Mouse (Mus musculus) lung, embryonic 16.5 days (tissue): ENCODE results near the gene Sema4b. TPM values are rescaled to one million over a fixed set of nuclear protein-coding genes. Genes with fewer than 3 reads are reported as not detected.
A peak's percentile ranks its signal among the peaks of the same experiment; 100 is the strongest.

ENCODE experiments used
- ATAC-seq: fragments of 200-750 bp; cut with Nextera tagmentation; 2 replicates; pipeline ENCODE4 v1.8.0; 2017; ENCODE audit warnings: low read depth, mild to moderate bottlenecking, moderate library complexity
- H3K27ac ChIP-seq: fragments of 300-500 bp; sonication (generic); 2 replicates; pipeline ENCODE4 v1.5.1; 2014; ENCODE audit warnings: mild to moderate bottlenecking, control low read depth, low read length
- H3K27me3 ChIP-seq: fragments of 300-500 bp; sonication (generic); 2 replicates; pipeline ENCODE4 v1.6.1; 2014; ENCODE audit warnings: low read depth, low read length, mixed read lengths; ENCODE audit not compliant: control insufficient read depth, insufficient read depth
- H3K36me3 ChIP-seq: fragments of 300-500 bp; sonication (generic); 2 replicates; pipeline ENCODE4 v1.6.1; 2014; ENCODE audit warnings: low read length; ENCODE audit not compliant: control insufficient read depth, insufficient read depth
- H3K4me1 ChIP-seq: fragments of 300-500 bp; sonication (generic); replicated peaks from 2 replicates; pipeline ENCODE4 v1.6.1; 2014; ENCODE audit warnings: low read length, mixed read lengths; ENCODE audit not compliant: control insufficient read depth, insufficient read depth
- H3K4me2 ChIP-seq: fragments of 300-500 bp; sonication (generic); 2 replicates; pipeline ENCODE4 v1.6.1; 2014; ENCODE audit warnings: low read depth, low read length, control low read depth
- H3K4me3 ChIP-seq: fragments of 300-500 bp; sonication (generic); 2 replicates; pipeline ENCODE4 v1.5.1; 2014; ENCODE audit warnings: mild to moderate bottlenecking, low read length, control low read depth
- H3K9ac ChIP-seq: fragments of 300-500 bp; sonication (generic); 2 replicates; pipeline ENCODE4 v1.6.1; 2014; ENCODE audit warnings: low read length, control low read depth
- H3K9me3 ChIP-seq: fragments of 300-500 bp; sonication (generic); 2 replicates; pipeline ENCODE4 v1.6.1; 2016; ENCODE audit warnings: low read length; ENCODE audit not compliant: control insufficient read depth
- WGBS: fragments of 180-500 bp; shearing (Covaris S2); extraction: QIAGEN DNeasy Blood & Tissue Kit; methylation state at CpG from one replicate; pipeline ENCODE4 v1.1.7; 2014; 5-methylcytosine and 5-hydroxymethylcytosine counted together
- polyA plus RNA-seq: library from polyadenylated mRNA; unstranded; fragments of >200 nt; fragmentation: Nextera tagmentation; extraction: Ambion mirVana; gene quantifications from 2 replicates; pipeline ENCODE4 v1.2.1, GENCODE M21; 2015

Gene Sema4b
- polyA plus RNA-seq, 1 experiment from 2014 or later, result 15.8 TPM

- peak; percentile 83 for ATAC-seq
- Histone ChIP-seq H3K27ac (no peak overlapping the region), H3K4me3 (no peak overlapping the region), H3K27me3 (no peaks in the 10 kb centered on the region), H3K9me3 (no peaks in the 10 kb centered on the region), H3K36me3 (peaks cover 17% of the 10 kb centered on the region), H3K9ac (peak overlapping the region; percentile 39; the same call in 1 of the 2 replicates), H3K4me2 (no peak overlapping the region), H3K4me1 (no peaks in the 10 kb centered on the region)
- 24% methylated on average over 4 of the region's 4 CpGs for WGBS
Observed at GRCm38 (mm10) chr7:80215398-80215797, 28.8 kb downstream of the Sema4b start.

- Histone ChIP-seq H3K4me2 (no peak overlapping the region), H3K9me3 (no peaks in the 10 kb centered on the region), H3K27me3 (no peaks in the 10 kb centered on the region), H3K27ac (no peak overlapping the region), H3K4me3 (no peak overlapping the region), H3K36me3 (peaks cover 20% of the 10 kb centered on the region), H3K9ac (no peak overlapping the region), H3K4me1 (no peaks in the 10 kb centered on the region)
- ATAC-seq, result peak; percentile 35
- 81% methylated on average over 8 of the region's 8 CpGs for WGBS
Observed at GRCm38 (mm10) chr7:80216566-80216965, 29.9 kb downstream of the Sema4b start.

- H3K9me3 ChIP-seq, result no peaks in the 10 kb centered on the region
- ATAC-seq, result no peak
- WGBS, result 87% methylated on average over 9 of the region's 9 CpGs
- no peaks in the 10 kb centered on the region for H3K4me1 ChIP-seq
- H3K4me3 ChIP-seq, result no peak overlapping the region
- H3K27ac ChIP-seq, result no peak overlapping the region
- H3K9ac ChIP-seq, result no peak overlapping the region
- H3K4me2 ChIP-seq, result no peak overlapping the region
- H3K36me3 ChIP-seq, result peaks cover 16% of the 10 kb centered on the region
- H3K27me3 ChIP-seq, result no peaks in the 10 kb centered on the region
Observed at GRCm38 (mm10) chr7:80218666-80219065, 32.0 kb downstream of the Sema4b start.

- H3K9me3 ChIP-seq, result no peaks in the 10 kb centered on the region
- peaks cover 32% of the 10 kb centered on the region for H3K36me3 ChIP-seq
- no peaks in the 10 kb centered on the region for H3K27me3 ChIP-seq
- H3K4me2 ChIP-seq, result no peak overlapping the region
- no peaks in the 10 kb centered on the region for H3K4me1 ChIP-seq
- WGBS, result 91% methylated on average over 9 of the region's 9 CpGs
- no peak overlapping the region for H3K27ac ChIP-seq
- no peak for ATAC-seq
- H3K4me3 ChIP-seq, result no peak overlapping the region
- no peak overlapping the region for H3K9ac ChIP-seq
Observed at GRCm38 (mm10) chr7:80220237-80220797, 33.7 kb downstream of the Sema4b start.

GRCm38 (mm10) chr7:80221179-80221750 lies 34.6 kb downstream of the Sema4b start:
- no peak overlapping the region for H3K4me3 ChIP-seq
- no peaks in the 10 kb centered on the region for H3K9me3 ChIP-seq
- 83% methylated on average over 4 of the region's 4 CpGs for WGBS
- no peak overlapping the region for H3K4me2 ChIP-seq
- no peak for ATAC-seq
- H3K9ac ChIP-seq, result no peak overlapping the region
- H3K27me3 ChIP-seq, result no peaks in the 10 kb centered on the region
- no peak overlapping the region for H3K27ac ChIP-seq
- no peaks in the 10 kb centered on the region for H3K4me1 ChIP-seq
- peaks cover 31% of the 10 kb centered on the region for H3K36me3 ChIP-seq

- H3K27ac ChIP-seq, result no peak overlapping the region
- H3K27me3 ChIP-seq, result no peaks in the 10 kb centered on the region
- H3K4me1 ChIP-seq, result peaks cover 11% of the 10 kb centered on the region
- H3K4me3 ChIP-seq, result no peak overlapping the region
- H3K9ac ChIP-seq, result no peak overlapping the region
- H3K36me3 ChIP-seq, result peaks cover 30% of the 10 kb centered on the region
- H3K4me2 ChIP-seq, result no peak overlapping the region
- H3K9me3 ChIP-seq, result no peaks in the 10 kb centered on the region
- 94% methylated on average over 4 of the region's 4 CpGs for WGBS
- ATAC-seq, result no peak
Observed at GRCm38 (mm10) chr7:80227065-80227464, 40.4 kb downstream of the Sema4b start.

- Histone ChIP-seq H3K27me3 (no peaks in the 10 kb centered on the region), H3K4me2 (no peak overlapping the region), H3K27ac (no peak overlapping the region), H3K9ac (no peak overlapping the region), H3K36me3 (peaks cover 16% of the 10 kb centered on the region), H3K4me1 (peaks cover 20% of the 10 kb centered on the region), H3K4me3 (no peak overlapping the region), H3K9me3 (no peaks in the 10 kb centered on the region)
- WGBS, result 69% methylated on average over 6 of the region's 6 CpGs
- no peak for ATAC-seq
Observed at GRCm38 (mm10) chr7:80230196-80230595, 43.6 kb downstream of the Sema4b start.

GRCm38 (mm10) chr7:80231971-80232488 lies 45.4 kb downstream of the Sema4b start:
- H3K9ac ChIP-seq, result peak overlapping the region; percentile 70
- 2% methylated on average over 29 of the region's 29 CpGs for WGBS
- peaks cover 20% of the 10 kb centered on the region for H3K4me1 ChIP-seq

GRCm38 (mm10) chr7:80232489-80233029 lies 45.9 kb downstream of the Sema4b start, which contains the start of the genes Cib1 and Gdpgp1:
Gene Cib1 (minus strand): TSS chr7:80232813.
Gene Gdpgp1 (plus strand): TSS chr7:80232865.
- H3K9ac ChIP-seq, result peak within 1 kb of the TSS; percentile 70
- H3K4me1 ChIP-seq, result peaks cover 20% of the 10 kb centered on the region
- peak within 1 kb of the TSS; percentile 75 for H3K27ac ChIP-seq
- no peaks in the 10 kb centered on the region for H3K9me3 ChIP-seq
- ATAC-seq, result peak; percentile 100
- H3K27me3 ChIP-seq, result no peaks in the 10 kb centered on the region
- H3K4me3 ChIP-seq, result peak within 1 kb of the TSS; percentile 83
- 1% methylated on average over 52 of the region's 56 CpGs for WGBS
- H3K36me3 ChIP-seq, result peaks cover 3% of the 10 kb centered on the region
- H3K4me2 ChIP-seq, result peak within 1 kb of the TSS; percentile 95

More at GRCm38 (mm10) chr7:80231971-80232488, 45.4 kb downstream of the Sema4b start:
- H3K4me3 ChIP-seq, result peak overlapping the region; percentile 83
- H3K4me2 ChIP-seq, result peak overlapping the region; percentile 95
- peak; percentile 30 for ATAC-seq
- peak overlapping the region; percentile 75 for H3K27ac ChIP-seq
- H3K36me3 ChIP-seq, result peaks cover 8% of the 10 kb centered on the region
- no peaks in the 10 kb centered on the region for H3K27me3 ChIP-seq
- no peaks in the 10 kb centered on the region for H3K9me3 ChIP-seq
